Mouse (Mus musculus) midbrain, postnatal 0 days (tissue): ENCODE measurements around the gene Dctn1. TPM values are rescaled to one million over a fixed set of nuclear protein-coding genes. Genes with fewer than 3 reads are reported as not detected.
A peak's percentile ranks its signal among the peaks of the same experiment; 100 is the strongest.

ENCODE experiments used
- ATAC-seq: fragments of 200-750 bp; cut with Nextera tagmentation; 2 replicates; pipeline ENCODE4 v1.8.0; 2017; ENCODE audit warnings: moderate number of reproducible peaks, mild to moderate bottlenecking, moderate TSS enrichment, moderate library complexity; ENCODE audit not compliant: low FRiP score
- DNase-seq: peaks from one replicate; pipeline ENCODE4 v3.0.0-alpha.2; 2015; ENCODE audit warnings: low spot score
- H3K27ac ChIP-seq: fragments of 300-500 bp; sonication (generic); 2 replicates; pipeline ENCODE4 v1.5.1; 2014; ENCODE audit warnings: low read depth, mild to moderate bottlenecking, low read length, mixed read lengths
- H3K27me3 ChIP-seq: fragments of 300-500 bp; sonication (generic); 2 replicates; pipeline ENCODE4 v1.6.1; 2014; ENCODE audit warnings: low read length, control low read depth, mixed read lengths; ENCODE audit not compliant: insufficient read depth
- H3K36me3 ChIP-seq: fragments of 300-500 bp; sonication (generic); 2 replicates; pipeline ENCODE4 v1.6.1; 2014; ENCODE audit warnings: low read length, control low read depth, mixed read lengths; ENCODE audit not compliant: insufficient read depth
- H3K4me1 ChIP-seq: fragments of 300-500 bp; sonication (generic); 2 replicates; pipeline ENCODE4 v1.6.1; 2014; ENCODE audit warnings: mild to moderate bottlenecking, control low read depth, antibody characterized with exemption, low read length, mixed read lengths; ENCODE audit not compliant: insufficient read depth
- H3K4me2 ChIP-seq: fragments of 300-500 bp; sonication (generic); 2 replicates; pipeline ENCODE4 v1.6.1; 2014; ENCODE audit warnings: low read depth, mild to moderate bottlenecking, low read length, mixed read lengths; ENCODE audit not compliant: poor library complexity, severe bottlenecking
- H3K4me3 ChIP-seq: fragments of 300-500 bp; sonication (generic); 2 replicates; pipeline ENCODE4 v1.5.1; 2014; ENCODE audit warnings: low read depth, mild to moderate bottlenecking, low read length, moderate library complexity
- H3K9ac ChIP-seq: fragments of 300-500 bp; sonication (generic); replicated peaks from 2 replicates; pipeline ENCODE4 v1.6.1; 2014; ENCODE audit warnings: mild to moderate bottlenecking, low read length, moderate library complexity, mixed read lengths; ENCODE audit not compliant: poor library complexity, severe bottlenecking
- H3K9me3 ChIP-seq: fragments of 300-500 bp; sonication (generic); 2 replicates; pipeline ENCODE4 v1.6.1; 2016; ENCODE audit warnings: low read length, control low read depth
- CTCF ChIP-seq: IDR thresholded peaks from 2 replicates; pipeline ENCODE4 v1.5.1; 2016; ENCODE audit warnings: antibody characterized with exemption, mild to moderate bottlenecking
- WGBS: fragments of 180-500 bp; shearing (Covaris S2); extraction: QIAGEN DNeasy Blood & Tissue Kit; methylation state at CpG from one replicate; pipeline ENCODE4 v1.1.7; 2014; 5-methylcytosine and 5-hydroxymethylcytosine counted together
- polyA plus RNA-seq: library from polyadenylated mRNA; unstranded; fragments of >200 nt; fragmentation: Nextera tagmentation; extraction: Ambion mirVana; gene quantifications from 2 replicates; pipeline ENCODE4 v1.2.1, GENCODE M21; 2015
- total RNA-seq: library from RNA; depleted of rRNA; stranded (reverse); fragments of >200 nt; gene quantifications from 2 replicates; pipeline ENCODE4 v1.2.3, GENCODE M21; 2014

Dctn1 gene
- total and polyA plus RNA-seq, 2 experiments from 2014 or later = 126 to 166 TPM

- peak; percentile 47 for TF ChIP-seq CTCF
- Histone ChIP-seq H3K9ac (peak overlapping the region; percentile 42; the same call in 1 of the 2 replicates), H3K4me3 (no peak overlapping the region), H3K36me3 (no peaks in the 10 kb centered on the region), H3K27me3 (peaks cover 7% of the 10 kb centered on the region), H3K27ac (peak overlapping the region; percentile 82), H3K9me3 (no peaks in the 10 kb centered on the region), H3K4me2 (peak overlapping the region; percentile 51), H3K4me1 (peaks cover 4% of the 10 kb centered on the region; the same call in 1 of the 2 replicates)
- DNase-seq = peak; percentile 40
- WGBS = 2% methylated on average over 11 of the region's 11 CpGs
- ATAC-seq = peak; percentile 19; the same call in 1 of the 2 replicates
Measured at GRCm38 (mm10) chr6:83138056-83138455, 27.7 kb upstream of the Dctn1 start.

GRCm38 (mm10) chr6:83140044-83140443 is 25.7 kb upstream of the Dctn1 start:
- Histone ChIP-seq H3K27me3 (peaks cover 7% of the 10 kb centered on the region), H3K4me1 (peaks cover 4% of the 10 kb centered on the region; the same call in 1 of the 2 replicates), H3K4me2 (no peak overlapping the region), H3K9me3 (no peaks in the 10 kb centered on the region), H3K4me3 (no peak overlapping the region), H3K27ac (no peak overlapping the region), H3K9ac (no peak overlapping the region), H3K36me3 (no peaks in the 10 kb centered on the region)
- TF ChIP-seq CTCF = no peak
- ATAC-seq (no peak), DNase-seq (no peak)
- 91% methylated on average over 8 of the region's 8 CpGs for WGBS

- Histone ChIP-seq H3K36me3 (no peaks in the 10 kb centered on the region), H3K4me1 (peaks cover 4% of the 10 kb centered on the region; the same call in 1 of the 2 replicates), H3K27ac (peak overlapping the region; percentile 38; the same call in 1 of the 2 replicates), H3K27me3 (peaks cover 7% of the 10 kb centered on the region), H3K4me2 (peak overlapping the region; percentile 72), H3K9me3 (no peaks in the 10 kb centered on the region), H3K9ac (peak overlapping the region; percentile 69; the same call in 1 of the 2 replicates), H3K4me3 (peak overlapping the region; percentile 41)
- DNase-seq = no peak
- no peak for TF ChIP-seq CTCF
- 15% methylated on average over 4 of the region's 4 CpGs for WGBS
- no peak for ATAC-seq
Measured at GRCm38 (mm10) chr6:83141636-83142035, 24.1 kb upstream of the Dctn1 start.

GRCm38 (mm10) chr6:83142211-83142731 is 23.4 kb upstream of the Dctn1 start:
- Histone ChIP-seq H3K27ac (peak overlapping the region; percentile 38), H3K4me3 (peak overlapping the region; percentile 41)
- no peak for DNase-seq

GRCm38 (mm10) chr6:83142886-83143285 is 22.8 kb upstream of the Dctn1 start:
- Histone ChIP-seq H3K9me3 (no peaks in the 10 kb centered on the region), H3K36me3 (no peaks in the 10 kb centered on the region), H3K4me1 (peaks cover 4% of the 10 kb centered on the region; the same call in 1 of the 2 replicates), H3K27ac (no peak overlapping the region), H3K27me3 (no peaks in the 10 kb centered on the region), H3K9ac (no peak overlapping the region), H3K4me3 (peak overlapping the region; percentile 41; the same call in 1 of the 2 replicates), H3K4me2 (peak overlapping the region; percentile 72)
- DNase-seq = no peak
- WGBS = 55% methylated on average over 11 of the region's 11 CpGs
- no peak for TF ChIP-seq CTCF
- no peak for ATAC-seq

More at GRCm38 (mm10) chr6:83142211-83142731, 23.4 kb upstream of the Dctn1 start:
- ATAC-seq = peak; percentile 36
- Histone ChIP-seq H3K4me1 (peaks cover 4% of the 10 kb centered on the region; the same call in 1 of the 2 replicates), H3K9ac (peak overlapping the region; percentile 69), H3K9me3 (no peaks in the 10 kb centered on the region), H3K27me3 (peaks cover 4% of the 10 kb centered on the region; the same call in 1 of the 2 replicates), H3K36me3 (no peaks in the 10 kb centered on the region), H3K4me2 (peak overlapping the region; percentile 72)
- 4% methylated on average over 41 of the region's 41 CpGs for WGBS
- no peak for TF ChIP-seq CTCF

- no peak for DNase-seq
- Histone ChIP-seq H3K36me3 (0 out of 2 replicates have a peak, but pooled peaks cover 2% of the 10 kb centered on the region), H3K4me2 (no peak overlapping the region), H3K9ac (no peak overlapping the region), H3K9me3 (no peaks in the 10 kb centered on the region), H3K27ac (no peak overlapping the region), H3K4me3 (no peak overlapping the region), H3K4me1 (peaks cover 4% of the 10 kb centered on the region; the same call in 1 of the 2 replicates), H3K27me3 (no peaks in the 10 kb centered on the region)
- WGBS = 80% methylated on average over 2 of the region's 2 CpGs
- ATAC-seq = no peak
- no peak for TF ChIP-seq CTCF
Measured at GRCm38 (mm10) chr6:83145209-83145608, 20.5 kb upstream of the Dctn1 start.
